Mouse (Mus musculus) olfactory bulb, adult 2 months (tissue): ENCODE data around the gene Rxrb. TPM values are rescaled to one million over a fixed set of nuclear protein-coding genes. Genes with fewer than 3 reads are reported as not detected.

Experiments used
- H3K27ac ChIP-seq: fragments of 200-500 bp; 2 replicates; pipeline ENCODE4 v1.5.1; 2012; ENCODE audit warnings: low read depth, low read length; ENCODE audit not compliant: insufficient read depth
- H3K4me1 ChIP-seq: fragments of 200-500 bp; 2 replicates; pipeline ENCODE4 v1.6.1; 2012; ENCODE audit warnings: low read length; ENCODE audit not compliant: control insufficient read depth, insufficient read depth
- H3K4me3 ChIP-seq: fragments of 200-500 bp; 2 replicates; pipeline ENCODE4 v1.5.1; 2012; ENCODE audit warnings: mild to moderate bottlenecking, low read depth, low read length, moderate library complexity; ENCODE audit not compliant: insufficient read depth
- CTCF ChIP-seq: fragments of 200-500 bp; IDR thresholded peaks from 2 replicates; pipeline ENCODE4 v1.5.1; 2012; ENCODE audit warnings: low read depth, mild to moderate bottlenecking, low read length, moderate library complexity; ENCODE audit not compliant: insufficient read depth
- POLR2A ChIP-seq: fragments of 200-500 bp; IDR thresholded peaks from 2 replicates; pipeline ENCODE4 v1.6.1; 2012; ENCODE audit warnings: mild to moderate bottlenecking, low read depth, low read length, moderate library complexity; ENCODE audit not compliant: insufficient read depth
- WGBS: fragments of 180-500 bp; shearing (Covaris S2); methylation state at CpG from one replicate; pipeline ENCODE4 v1.1.7; 2018; 5-methylcytosine and 5-hydroxymethylcytosine counted together
- polyA plus RNA-seq: library from polyadenylated mRNA; stranded (reverse); fragments of >200 nt; gene quantifications from 2 replicates; pipeline ENCODE4 v1.2.4, GENCODE M21; 2012; ENCODE audit warnings: low replicate concordance; ENCODE audit not compliant: missing spikeins, insufficient read depth, insufficient read length

Gene Rxrb
- polyA plus RNA-seq, 1 experiment, result not detected

DNA sequence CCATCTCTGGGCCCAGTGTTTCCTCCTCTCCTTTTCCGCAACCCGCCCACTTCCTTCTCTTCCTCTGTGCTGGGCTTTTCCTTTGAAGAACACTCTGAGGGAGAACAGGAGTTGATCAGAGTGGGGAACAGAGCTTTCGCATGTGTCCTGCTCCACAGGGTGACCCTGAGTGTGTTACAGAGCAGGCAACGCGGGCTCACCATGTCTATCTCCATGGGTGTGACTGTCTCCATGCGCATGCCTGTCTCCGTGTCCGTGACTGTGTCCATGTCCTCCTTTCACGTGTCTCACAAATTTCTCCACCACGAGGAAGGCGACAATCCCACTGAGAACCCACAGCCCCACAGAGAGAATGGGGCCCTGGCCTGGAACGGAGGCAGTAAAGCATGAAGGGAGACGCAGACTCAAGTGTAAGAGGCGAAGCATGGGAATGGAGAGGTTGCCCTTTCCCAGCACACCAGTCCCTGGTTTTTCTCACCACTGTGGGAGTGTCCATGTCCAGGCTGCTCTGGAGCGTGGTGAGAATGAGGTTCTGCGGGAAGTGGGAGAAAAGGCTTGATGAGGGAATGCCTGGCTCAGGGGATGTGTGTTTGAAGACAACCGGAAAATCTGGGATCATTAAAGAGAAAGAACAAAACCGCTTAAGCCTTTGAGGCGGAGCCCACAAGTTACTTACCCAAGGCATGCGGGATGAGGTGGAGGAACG is 1.6 kb upstream of the Rxrb start:
- peak overlapping the region; percentile 59 for H3K4me3 ChIP-seq
- H3K4me1 ChIP-seq, result peaks cover 63% of the 10 kb centered on the region
- WGBS, result 67% methylated on average over 21 of the region's 21 CpGs
- no peak for TF ChIP-seq CTCF
- no peak for TF ChIP-seq POLR2A
- H3K27ac ChIP-seq, result no peak overlapping the region

- TF ChIP-seq POLR2A (no peak), CTCF (no peak)
- no peak overlapping the region for H3K27ac ChIP-seq
- peaks cover 55% of the 10 kb centered on the region for H3K4me1 ChIP-seq
Measured at GRCm38 (mm10) chr17:34030861-34031326, 718 bp upstream of the Rxrb start.

DNA sequence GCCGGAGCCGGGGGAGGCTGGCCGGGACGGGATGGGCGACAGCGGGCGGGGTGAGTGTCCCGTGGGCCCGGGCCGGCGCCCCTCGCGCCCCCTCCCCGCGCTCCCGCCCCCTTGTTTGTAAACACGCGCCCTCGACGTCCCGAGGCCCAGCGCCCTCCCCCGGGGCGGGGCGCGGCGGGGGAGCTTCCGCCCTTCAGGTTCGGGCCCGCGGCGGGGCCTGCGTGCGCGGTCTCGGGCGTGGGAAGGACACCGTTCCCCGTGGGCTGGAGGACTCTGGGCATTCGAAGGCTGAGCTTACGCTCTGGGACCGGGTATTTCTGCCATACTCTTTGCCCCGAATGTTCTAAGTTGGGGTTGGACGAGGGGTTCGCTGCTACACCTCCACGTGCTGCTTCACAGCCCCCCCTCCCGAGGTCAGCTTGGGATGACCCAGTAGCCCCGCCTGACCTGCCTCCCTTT is 591 bp downstream of the Rxrb start:
- Histone ChIP-seq H3K4me1 (peaks cover 47% of the 10 kb centered on the region), H3K27ac (peak overlapping the region; percentile 36; the same call in 1 of the 2 replicates), H3K4me3 (peak overlapping the region; percentile 59)
- TF ChIP-seq CTCF, result no peak
- no peak for TF ChIP-seq POLR2A
- WGBS, result under 1% methylated on average over 43 of the region's 48 CpGs

More at GRCm38 (mm10) chr17:34030861-34031326, 718 bp upstream of the Rxrb start:
- peak overlapping the region; percentile 59 for H3K4me3 ChIP-seq
- 3% methylated on average over 20 of the region's 20 CpGs for WGBS

GRCm38 (mm10) chr17:34032806-34033205 is 1.2 kb downstream of the Rxrb start:
- 49% methylated on average over 9 of the region's 9 CpGs for WGBS
- Histone ChIP-seq H3K4me3 (peak overlapping the region; percentile 59), H3K27ac (no peak overlapping the region)

GRCm38 (mm10) chr17:34033441-34033840 is 1.8 kb downstream of the Rxrb start:
- peaks cover 50% of the 10 kb centered on the region for H3K4me1 ChIP-seq
- no peak overlapping the region for H3K4me3 ChIP-seq
- no peak for TF ChIP-seq CTCF
- no peak for TF ChIP-seq POLR2A
- WGBS, result 90% methylated on average over 9 of the region's 9 CpGs
- H3K27ac ChIP-seq, result no peak overlapping the region

More at GRCm38 (mm10) chr17:34032806-34033205, 1.2 kb downstream of the Rxrb start:
- TF ChIP-seq POLR2A, result no peak
- peaks cover 49% of the 10 kb centered on the region for H3K4me1 ChIP-seq

- Histone ChIP-seq H3K4me1 (peaks cover 51% of the 10 kb centered on the region), H3K27ac (no peak overlapping the region), H3K4me3 (no peak overlapping the region)
- TF ChIP-seq CTCF, result peak; percentile 75
- TF ChIP-seq POLR2A, result no peak
- 68% methylated on average over 10 of the region's 10 CpGs for WGBS
Measured at GRCm38 (mm10) chr17:34034064-34034463, 2.5 kb downstream of the Rxrb start.

DNA sequence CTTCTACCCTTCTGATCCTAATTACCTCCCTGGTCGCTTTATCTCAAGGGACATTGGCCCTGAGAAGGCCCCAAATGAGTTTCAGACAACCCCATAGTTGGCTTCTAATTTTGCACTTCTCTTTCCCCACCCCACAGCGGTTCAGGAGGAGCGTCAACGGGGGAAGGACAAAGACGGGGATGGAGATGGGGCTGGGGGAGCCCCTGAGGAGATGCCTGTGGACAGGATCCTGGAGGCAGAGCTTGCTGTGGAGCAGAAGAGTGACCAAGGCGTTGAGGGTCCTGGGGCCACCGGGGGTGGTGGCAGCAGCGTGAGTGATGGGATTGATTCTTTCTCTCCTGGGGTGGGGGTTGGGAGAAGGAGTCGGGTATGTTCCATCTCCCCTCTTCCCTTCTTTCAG is 3.9 kb downstream of the Rxrb start:
- WGBS, result 85% methylated on average over 9 of the region's 9 CpGs
- peaks cover 50% of the 10 kb centered on the region for H3K4me1 ChIP-seq
- H3K4me3 ChIP-seq, result no peak overlapping the region
- H3K27ac ChIP-seq, result no peak overlapping the region
- no peak for TF ChIP-seq POLR2A
- no peak for TF ChIP-seq CTCF

DNA sequence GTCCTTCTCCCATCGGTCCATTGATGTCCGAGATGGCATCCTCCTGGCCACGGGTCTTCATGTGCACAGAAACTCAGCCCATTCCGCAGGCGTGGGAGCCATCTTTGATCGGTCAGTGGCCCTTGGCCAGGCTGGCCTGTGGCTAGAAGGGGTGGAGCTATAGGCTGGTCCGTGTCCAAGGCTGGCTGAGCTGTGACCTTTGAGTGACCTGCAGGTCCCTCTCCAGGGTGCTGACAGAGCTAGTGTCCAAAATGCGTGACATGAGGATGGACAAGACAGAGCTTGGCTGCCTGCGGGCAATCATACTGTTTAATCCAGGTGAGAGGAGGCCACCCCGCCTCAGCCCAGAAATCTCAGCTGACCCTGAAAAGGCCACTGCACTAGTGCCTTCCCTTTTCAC is 5.0 kb downstream of the Rxrb start:
- Histone ChIP-seq H3K4me1 (peaks cover 55% of the 10 kb centered on the region), H3K4me3 (no peak overlapping the region), H3K27ac (no peak overlapping the region)
- 86% methylated on average over 10 of the region's 10 CpGs for WGBS
- TF ChIP-seq CTCF (no peak), POLR2A (no peak)

DNA sequence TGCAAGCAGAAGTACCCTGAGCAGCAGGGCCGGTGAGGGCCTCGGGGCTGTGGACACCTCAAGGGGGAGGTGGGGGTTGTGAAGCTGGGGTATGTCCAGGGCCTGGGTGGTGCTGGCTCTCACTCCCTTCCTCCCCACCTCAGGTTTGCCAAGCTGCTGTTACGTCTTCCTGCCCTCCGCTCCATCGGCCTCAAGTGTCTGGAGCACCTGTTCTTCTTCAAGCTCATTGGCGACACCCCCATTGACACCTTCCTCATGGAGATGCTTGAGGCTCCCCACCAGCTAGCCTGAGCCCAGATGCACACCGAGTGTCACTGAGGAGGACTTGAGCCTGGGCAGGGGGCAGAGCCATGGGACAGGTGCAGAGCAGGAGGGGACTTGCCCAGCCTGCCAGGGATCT is 5.6 kb downstream of the Rxrb start:
- H3K4me3 ChIP-seq, result no peak overlapping the region
- 95% methylated on average over 7 of the region's 7 CpGs for WGBS
- TF ChIP-seq CTCF (no peak), POLR2A (no peak)
- H3K27ac ChIP-seq, result no peak overlapping the region
- peaks cover 56% of the 10 kb centered on the region for H3K4me1 ChIP-seq

DNA sequence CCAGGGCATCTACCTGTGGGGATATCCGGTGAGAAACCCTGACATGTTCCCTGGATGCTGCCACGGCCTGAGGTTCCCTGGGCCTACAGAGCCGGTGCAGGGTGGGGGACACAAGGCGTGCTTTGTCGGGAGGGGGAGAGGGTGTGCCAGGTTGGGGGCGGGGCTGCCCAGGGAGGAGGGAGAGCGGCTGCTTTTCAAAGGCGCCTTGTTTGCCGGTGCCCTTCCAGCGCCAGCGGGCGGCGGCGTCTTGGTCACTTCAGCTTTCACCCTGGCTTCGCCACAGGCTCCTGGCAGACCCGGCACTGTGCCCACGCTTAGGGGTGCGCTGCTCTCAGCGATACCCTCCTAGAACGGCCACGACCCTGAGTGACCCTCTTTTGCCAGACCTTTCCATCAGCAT is 6.8 kb downstream of the Rxrb start:
- 5% methylated on average over 21 of the region's 21 CpGs for whole genome bisulfite sequencing
- H3K27ac ChIP-seq, result peak overlapping the region; percentile 31; the same call in 1 of the 2 replicates
- H3K4me1 ChIP-seq, result peaks cover 47% of the 10 kb centered on the region
- peak overlapping the region; percentile 19 for H3K4me3 ChIP-seq
- no peak for TF ChIP-seq POLR2A
- TF ChIP-seq CTCF, result no peak
